Mouse (Mus musculus) kidney, embryonic 15.5 days (tissue): Measurements from ENCODE around the gene Gm10719. TPM values are rescaled to one million over a fixed set of nuclear protein-coding genes. Genes with fewer than 3 reads are reported as not detected.
"Not testable (repeated sequence)": the region's sequence is repeated elsewhere in the genome, so short reads cannot be mapped to it uniquely, and the experiment has no call there.

Experiments used
- ATAC-seq: fragments of 200-750 bp; cut with Nextera tagmentation; replicated peaks from 2 replicates; pipeline ENCODE4 v1.8.0; 2017; ENCODE audit warnings: moderate TSS enrichment; ENCODE audit not compliant: low FRiP score
- H3K27ac ChIP-seq: fragments of 300-500 bp; sonication (generic); 2 replicates; pipeline ENCODE4 v1.5.1; 2015; ENCODE audit warnings: mild to moderate bottlenecking, inconsistent platforms
- H3K27me3 ChIP-seq: fragments of 300-500 bp; sonication (generic); 2 replicates; pipeline ENCODE4 v1.6.1; 2015; ENCODE audit warnings: inconsistent platforms
- H3K36me3 ChIP-seq: fragments of 300-500 bp; sonication (generic); 2 replicates; pipeline ENCODE4 v1.6.1; 2015; ENCODE audit warnings: inconsistent platforms
- H3K4me1 ChIP-seq: fragments of 300-500 bp; sonication (generic); 2 replicates; pipeline ENCODE4 v1.6.1; 2015; ENCODE audit warnings: inconsistent platforms
- H3K4me2 ChIP-seq: fragments of 300-500 bp; sonication (generic); 2 replicates; pipeline ENCODE4 v1.6.1; 2015; ENCODE audit warnings: moderate library complexity, mild to moderate bottlenecking, inconsistent platforms
- H3K4me3 ChIP-seq: fragments of 300-500 bp; sonication (generic); replicated peaks from 2 replicates; pipeline ENCODE4 v1.5.1; 2015; ENCODE audit warnings: mild to moderate bottlenecking, inconsistent platforms
- H3K9ac ChIP-seq: fragments of 300-500 bp; sonication (generic); 2 replicates; pipeline ENCODE4 v1.6.1; 2015; ENCODE audit warnings: mild to moderate bottlenecking, inconsistent platforms
- H3K9me3 ChIP-seq: fragments of 300-500 bp; sonication (generic); replicated peaks from 2 replicates; pipeline ENCODE4 v1.6.1; 2016; ENCODE audit warnings: inconsistent platforms
- WGBS: fragments of 180-500 bp; shearing (Covaris S2); methylation state at CpG from one replicate; pipeline ENCODE4 v1.1.7; 2015; ENCODE audit warnings: mixed read lengths; 5-methylcytosine and 5-hydroxymethylcytosine counted together
- microRNA-seq: library from miRNA; unstranded; fragments of <30 nt; microRNA quantifications from one replicate; pipeline ENCODE4, GENCODE M21; 2016
- polyA plus RNA-seq: library from polyadenylated mRNA; unstranded; fragments of >200 nt; fragmentation: Nextera tagmentation; extraction: Ambion mirVana; gene quantifications from 2 replicates; pipeline ENCODE4 v1.2.1, GENCODE M21; 2015

Gm10719 gene
- polyA plus RNA-seq, 1 experiment from 2014 or later, result not detected

- not testable (repeated sequence) for H3K27me3 ChIP-seq, ATAC-seq, H3K4me2 ChIP-seq, H3K4me3 ChIP-seq, H3K36me3 ChIP-seq, H3K4me1 ChIP-seq, H3K9ac ChIP-seq, H3K9me3 ChIP-seq, H3K27ac ChIP-seq
- WGBS, result 65% methylated on average over 13 of the region's 16 CpGs
These were observed 12.2 kb downstream of the Gm10719 start for GRCm38 (mm10) chr9:3029276-3030000.

GRCm38 (mm10) chr9:3030677-3031318, 13.6 kb downstream of the Gm10719 start:
- H3K4me2 ChIP-seq, H3K27me3 ChIP-seq, H3K9me3 ChIP-seq, H3K36me3 ChIP-seq, H3K4me1 ChIP-seq, H3K9ac ChIP-seq, ATAC-seq, H3K4me3 ChIP-seq, H3K27ac ChIP-seq: not testable (repeated sequence)
- 77% methylated on average over 4 of the region's 10 CpGs for WGBS

GRCm38 (mm10) chr9:3034299-3034698, 17.1 kb downstream of the Gm10719 start, which contains the start of gene Gm17535:
Gene Gm17535, plus strand, starts transcription at chr9:3034599.
- not testable (repeated sequence) for H3K4me1 ChIP-seq, H3K27me3 ChIP-seq, H3K4me3 ChIP-seq, ATAC-seq, H3K9ac ChIP-seq, H3K36me3 ChIP-seq, H3K4me2 ChIP-seq, H3K27ac ChIP-seq, H3K9me3 ChIP-seq
- 57% methylated on average over 2 of the region's 8 CpGs for WGBS

GRCm38 (mm10) chr9:3036577-3036976, 19.4 kb downstream of the Gm10719 start, which contains the start of gene Gm10715:
Gene Gm10715, plus strand, starts transcription at chr9:3036877.
- not testable (repeated sequence) for H3K4me3 ChIP-seq, H3K4me2 ChIP-seq, ATAC-seq, H3K36me3 ChIP-seq, H3K9ac ChIP-seq, H3K4me1 ChIP-seq, H3K27me3 ChIP-seq, H3K9me3 ChIP-seq, H3K27ac ChIP-seq
- 75% methylated on average over 8 of the region's 8 CpGs for WGBS

GRCm38 (mm10) chr9:3038161-3038560, 21.0 kb downstream of the Gm10719 start:
- WGBS, result 62% methylated on average over 4 of the region's 4 CpGs
- not testable (repeated sequence) for H3K4me2 ChIP-seq, H3K9me3 ChIP-seq, H3K27me3 ChIP-seq, H3K4me3 ChIP-seq, H3K36me3 ChIP-seq, H3K9ac ChIP-seq, H3K27ac ChIP-seq, H3K4me1 ChIP-seq, ATAC-seq

Small RNA genes lying within 50 kb of the gene (microRNA-seq; reads per million reads assigned to microRNA genes)
- not detected for gene Mir101c

Other genes starting within 250 kb of the Gm10719 start
- not detected in 2 replicates for gene Gm10722, start 16.5 kb upstream of the Gm10719 start, polyA plus RNA-seq
- not detected in 2 replicates for gene Gm11168, start 14.1 kb upstream of the Gm10719 start, polyA plus RNA-seq
- 0.29 TPM in 1 of 2 replicates, not detected in the other for gene Gm10721, start 4.3 kb upstream of the Gm10719 start, polyA plus RNA-seq
- not detected in 2 replicates for gene Gm10720, start 1.8 kb upstream of the Gm10719 start, polyA plus RNA-seq
- 0.55 TPM in 1 of 2 replicates, not detected in the other for gene Gm10718, start 6.1 kb downstream of the Gm10719 start, polyA plus RNA-seq
- gene Gm10717, start 8.0 kb downstream of the Gm10719 start, polyA plus RNA-seq, result 0.58 TPM in 1 of 2 replicates, not detected in the other
- not detected in 2 replicates for gene Gm17535, start 17.2 kb downstream of the Gm10719 start, polyA plus RNA-seq
- not detected in 2 replicates for gene Gm10715, start 19.5 kb downstream of the Gm10719 start, polyA plus RNA-seq